Mouse (Mus musculus) heart, embryonic 11.5 days (tissue): ENCODE measurements around the gene Fibcd1. TPM values are rescaled to one million over a fixed set of nuclear protein-coding genes. Genes with fewer than 3 reads are reported as not detected.

Experiments used
- ATAC-seq: fragments of 200-750 bp; cut with Nextera tagmentation; replicated peaks from 2 replicates; pipeline ENCODE4 v1.8.0; 2017; ENCODE audit warnings: moderate library complexity; ENCODE audit not compliant: insufficient number of reproducible peaks, low FRiP score, low TSS enrichment
- H3K27ac ChIP-seq: fragments of 300-500 bp; sonication (generic); 2 replicates; pipeline ENCODE4 v1.5.1; 2014; ENCODE audit warnings: mild to moderate bottlenecking, low read depth, low read length
- H3K27me3 ChIP-seq: fragments of 300-500 bp; sonication (generic); 2 replicates; pipeline ENCODE4 v1.6.1; 2014; ENCODE audit warnings: mild to moderate bottlenecking, low read length, mixed read lengths; ENCODE audit not compliant: control insufficient read depth, insufficient read depth
- H3K36me3 ChIP-seq: fragments of 300-500 bp; sonication (generic); 2 replicates; pipeline ENCODE4 v1.6.1; 2014; ENCODE audit warnings: mild to moderate bottlenecking, low read length, moderate library complexity, mixed read lengths; ENCODE audit not compliant: control insufficient read depth, insufficient read depth
- H3K4me1 ChIP-seq: fragments of 300-500 bp; sonication (generic); 2 replicates; pipeline ENCODE4 v1.6.1; 2014; ENCODE audit warnings: low read length; ENCODE audit not compliant: control insufficient read depth, insufficient read depth
- H3K4me2 ChIP-seq: fragments of 300-500 bp; sonication (generic); 2 replicates; pipeline ENCODE4 v1.6.1; 2014; ENCODE audit warnings: mild to moderate bottlenecking, moderate library complexity
- H3K4me3 ChIP-seq: fragments of 300-500 bp; sonication (generic); 2 replicates; pipeline ENCODE4 v1.5.1; 2014; ENCODE audit warnings: low read depth, low read length
- H3K9ac ChIP-seq: fragments of 300-500 bp; sonication (generic); 2 replicates; pipeline ENCODE4 v1.6.1; 2014; ENCODE audit warnings: mild to moderate bottlenecking, low read depth, low read length, moderate library complexity
- H3K9me3 ChIP-seq: fragments of 300-500 bp; sonication (generic); replicated peaks from 2 replicates; pipeline ENCODE4 v1.6.1; 2016; ENCODE audit warnings: low read length; ENCODE audit not compliant: control insufficient read depth
- WGBS: fragments of 180-500 bp; shearing (Covaris S2); extraction: QIAGEN DNeasy Blood & Tissue Kit; methylation state at CpG from one replicate; pipeline ENCODE4 v1.1.7; 2014; ENCODE audit not compliant: insufficient replicate concordance; 5-methylcytosine and 5-hydroxymethylcytosine counted together
- polyA plus RNA-seq: library from polyadenylated mRNA; unstranded; fragments of >200 nt; fragmentation: Nextera tagmentation; extraction: Ambion mirVana; gene quantifications from 2 replicates; pipeline ENCODE4 v1.2.1, GENCODE M21; 2014

The Fibcd1 gene
- polyA plus RNA-seq, 1 experiment from 2014 or later, result not detected

DNA sequence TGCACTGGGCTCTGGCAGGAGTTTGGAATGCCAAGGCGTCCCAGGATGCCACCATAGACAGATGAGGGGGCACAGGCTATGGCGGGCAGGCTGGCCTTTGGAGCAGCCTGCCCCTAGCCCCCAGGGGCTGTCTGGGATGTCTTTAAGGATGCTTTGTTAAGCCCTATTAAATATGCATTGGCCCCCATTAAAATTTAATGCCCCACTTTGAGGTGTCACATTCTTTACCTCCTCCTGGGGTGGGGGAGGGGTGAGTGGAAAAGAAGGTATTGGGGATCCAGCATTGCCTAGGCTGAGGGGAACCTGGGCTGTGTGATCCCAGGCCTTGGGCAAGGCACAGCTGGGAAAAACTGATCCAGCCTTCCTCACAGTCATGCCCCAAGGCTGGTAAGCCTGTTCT lies 20.0 kb upstream of the Fibcd1 start:
- Histone ChIP-seq H3K4me3 (no peak overlapping the region), H3K9ac (no peak overlapping the region), H3K4me1 (no peaks in the 10 kb centered on the region), H3K27me3 (no peaks in the 10 kb centered on the region), H3K9me3 (no peaks in the 10 kb centered on the region), H3K4me2 (no peak overlapping the region), H3K27ac (no peak overlapping the region), H3K36me3 (no peaks in the 10 kb centered on the region)
- ATAC-seq, result no peak
- 65% methylated on average over 2 of the region's 2 CpGs for WGBS

DNA sequence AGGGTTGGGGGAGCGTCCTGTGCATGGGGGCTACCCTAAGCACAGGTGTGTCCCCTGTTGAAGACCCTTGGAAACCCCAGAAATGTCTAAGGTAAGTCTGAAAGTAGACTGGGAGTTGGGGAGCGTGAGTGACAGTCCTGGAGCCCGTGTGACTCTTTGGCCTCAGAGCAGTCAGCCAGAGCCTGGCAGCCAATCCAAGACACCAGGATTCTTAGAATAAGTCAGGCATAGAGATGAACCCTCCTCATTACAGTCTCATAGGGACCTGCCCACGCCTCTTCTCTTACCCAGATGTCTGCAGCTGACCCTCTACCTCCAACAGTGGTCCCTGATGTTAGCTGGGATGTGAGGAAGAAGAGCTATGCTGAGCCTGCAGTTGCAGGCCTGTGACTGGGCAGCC lies 19.5 kb upstream of the Fibcd1 start:
- Histone ChIP-seq H3K36me3 (no peaks in the 10 kb centered on the region), H3K9ac (no peak overlapping the region), H3K27ac (no peak overlapping the region), H3K4me1 (no peaks in the 10 kb centered on the region), H3K27me3 (peaks cover 2% of the 10 kb centered on the region; the same call in 1 of the 2 replicates), H3K4me2 (no peak overlapping the region), H3K9me3 (no peaks in the 10 kb centered on the region), H3K4me3 (no peak overlapping the region)
- ATAC-seq, result no peak
- 62% methylated on average over 4 of the region's 4 CpGs for WGBS

DNA sequence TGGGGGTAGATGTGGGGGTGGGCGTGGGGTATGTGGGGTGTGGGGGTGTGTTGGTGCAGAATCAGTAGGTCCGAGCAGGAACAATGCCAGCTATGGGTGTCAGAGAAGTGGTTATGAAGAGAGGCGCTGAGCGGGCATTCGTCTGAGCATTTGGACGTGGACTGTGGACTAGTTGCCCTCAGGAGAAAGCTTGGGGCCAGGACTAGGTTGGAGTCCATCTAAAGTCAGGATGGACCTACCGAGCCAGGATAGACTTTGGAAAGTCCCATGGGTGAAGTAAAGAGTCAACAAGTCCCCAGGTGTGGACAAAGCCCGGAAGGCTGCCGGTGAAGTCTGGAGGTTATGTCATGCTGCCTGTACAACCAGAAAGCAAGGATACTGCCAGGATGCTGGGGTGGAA lies 19.1 kb upstream of the Fibcd1 start:
- ATAC-seq, result no peak
- 89% methylated on average over 9 of the region's 9 CpGs for WGBS
- H3K4me2 ChIP-seq, result no peak overlapping the region

DNA sequence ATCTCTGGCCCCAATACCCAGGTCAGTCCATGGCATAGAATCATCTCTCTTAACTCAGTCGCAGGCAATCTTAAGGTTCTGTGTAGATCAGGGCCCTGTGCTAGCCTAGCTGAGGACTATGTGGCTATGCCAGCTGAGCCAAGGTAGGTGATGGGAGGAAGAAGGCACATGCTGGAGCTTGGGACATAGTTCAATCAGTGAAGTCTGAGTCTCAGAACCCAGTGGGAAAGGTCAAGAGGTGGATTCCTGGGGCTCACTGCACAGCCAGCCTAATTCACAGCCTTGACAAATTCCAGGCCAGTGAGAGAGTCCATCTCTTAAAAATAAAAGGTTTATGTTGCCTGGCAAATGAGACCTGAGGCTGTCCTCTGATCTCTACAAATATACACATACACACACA lies 18.0 kb upstream of the Fibcd1 start:
- Histone ChIP-seq H3K9me3 (no peaks in the 10 kb centered on the region), H3K4me3 (no peak overlapping the region), H3K4me2 (no peak overlapping the region), H3K9ac (no peak overlapping the region), H3K27me3 (peaks cover 7% of the 10 kb centered on the region), H3K36me3 (no peaks in the 10 kb centered on the region), H3K27ac (no peak overlapping the region), H3K4me1 (0 out of 2 replicates have a peak, but pooled peaks cover 2% of the 10 kb centered on the region)
- no peak for ATAC-seq
- WGBS, result 89% methylated on average over 1 of the region's 1 CpGs

More for the DNA sequence above, 19.1 kb upstream of the Fibcd1 start:
- H3K36me3 ChIP-seq, result no peaks in the 10 kb centered on the region
- H3K9ac ChIP-seq, result no peak overlapping the region
- no peak overlapping the region for H3K27ac ChIP-seq
- no peak overlapping the region for H3K4me3 ChIP-seq
- no peaks in the 10 kb centered on the region for H3K9me3 ChIP-seq
- H3K27me3 ChIP-seq, result peaks cover 2% of the 10 kb centered on the region; the same call in 1 of the 2 replicates
- no peaks in the 10 kb centered on the region for H3K4me1 ChIP-seq

DNA sequence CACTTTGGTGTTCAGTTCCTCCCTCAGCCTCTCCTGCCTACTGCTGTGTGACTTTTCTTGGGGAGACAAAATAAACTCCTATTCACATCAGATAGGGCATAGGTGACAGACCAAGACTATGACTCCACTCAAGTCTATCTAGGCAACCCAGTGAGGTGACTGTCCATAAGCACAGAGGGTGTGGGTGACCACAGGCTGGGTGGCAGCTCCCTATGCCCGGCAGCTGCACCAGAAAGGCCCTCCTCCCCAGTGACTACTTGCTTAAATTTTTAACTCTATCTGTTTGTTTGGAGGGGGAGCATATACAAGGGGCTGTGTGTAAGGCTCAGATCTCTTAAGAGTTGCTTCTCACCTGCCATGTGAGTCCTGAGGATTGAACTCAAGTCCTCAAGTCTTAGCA lies 17.1 kb upstream of the Fibcd1 start:
- WGBS, result 59% methylated on average over 1 of the region's 1 CpGs
- H3K27ac ChIP-seq, result no peak overlapping the region
- no peak overlapping the region for H3K4me3 ChIP-seq
- H3K27me3 ChIP-seq, result peaks cover 15% of the 10 kb centered on the region
- ATAC-seq, result no peak
- no peak overlapping the region for H3K4me2 ChIP-seq
- H3K9ac ChIP-seq, result no peak overlapping the region
- H3K36me3 ChIP-seq, result no peaks in the 10 kb centered on the region
- no peaks in the 10 kb centered on the region for H3K9me3 ChIP-seq
- 0 out of 2 replicates have a peak, but pooled peaks cover 6% of the 10 kb centered on the region for H3K4me1 ChIP-seq

DNA sequence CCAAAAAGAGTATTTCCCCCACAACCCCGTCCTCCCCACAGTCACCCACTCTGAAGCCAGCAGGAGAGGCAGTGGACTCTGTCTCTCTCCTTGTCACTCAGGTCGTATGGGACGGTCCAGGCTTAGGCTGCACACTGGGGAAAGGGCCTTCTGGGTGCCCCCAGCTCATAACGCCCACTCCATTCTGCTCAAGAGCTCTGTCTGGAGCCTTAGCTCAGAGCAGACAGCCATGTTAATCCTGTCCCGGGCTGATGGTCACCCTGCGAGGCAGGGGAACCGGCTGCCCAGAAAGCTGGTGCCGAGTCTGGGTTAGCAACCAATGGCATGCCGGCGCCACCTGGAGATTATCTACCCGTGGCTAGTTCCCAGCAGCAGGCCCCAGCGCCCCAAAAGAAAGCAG lies 12.7 kb upstream of the Fibcd1 start:
- peaks cover 18% of the 10 kb centered on the region for H3K27me3 ChIP-seq
- ATAC-seq, result no peak
- peaks cover 9% of the 10 kb centered on the region; the same call in 1 of the 2 replicates for H3K4me1 ChIP-seq
- H3K4me2 ChIP-seq, result no peak overlapping the region
- no peaks in the 10 kb centered on the region for H3K9me3 ChIP-seq
- no peak overlapping the region for H3K4me3 ChIP-seq
- 12% methylated on average over 12 of the region's 12 CpGs for WGBS
- H3K9ac ChIP-seq, result no peak overlapping the region
- no peak overlapping the region for H3K27ac ChIP-seq
- no peaks in the 10 kb centered on the region for H3K36me3 ChIP-seq

DNA sequence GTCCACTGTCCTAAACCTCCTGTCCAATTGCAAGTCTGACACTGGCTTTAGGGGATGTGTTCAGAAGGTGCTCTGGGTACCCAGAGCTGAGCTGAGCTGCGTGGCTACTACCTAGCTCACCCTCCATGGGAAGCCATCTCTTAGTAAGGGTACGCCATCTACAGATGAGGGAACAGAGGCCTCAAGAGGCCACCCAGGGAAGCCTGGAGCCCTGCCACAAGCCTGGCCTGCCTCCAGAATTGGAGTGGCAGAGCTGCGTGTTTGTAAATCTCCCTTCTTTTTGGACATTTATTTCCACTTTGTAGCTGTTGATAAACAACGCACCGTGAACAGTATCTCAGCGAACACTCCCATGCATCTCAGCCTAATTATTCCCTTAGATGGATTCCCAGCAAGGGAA lies 11.4 kb upstream of the Fibcd1 start:
- H3K9me3 ChIP-seq, result no peaks in the 10 kb centered on the region
- peaks cover 18% of the 10 kb centered on the region for H3K27me3 ChIP-seq
- ATAC-seq, result no peak
- H3K4me3 ChIP-seq, result no peak overlapping the region
- 75% methylated on average over 6 of the region's 6 CpGs for WGBS
- H3K27ac ChIP-seq, result no peak overlapping the region
- no peak overlapping the region for H3K9ac ChIP-seq
- H3K4me2 ChIP-seq, result no peak overlapping the region
- H3K4me1 ChIP-seq, result peaks cover 9% of the 10 kb centered on the region; the same call in 1 of the 2 replicates
- no peaks in the 10 kb centered on the region for H3K36me3 ChIP-seq

DNA sequence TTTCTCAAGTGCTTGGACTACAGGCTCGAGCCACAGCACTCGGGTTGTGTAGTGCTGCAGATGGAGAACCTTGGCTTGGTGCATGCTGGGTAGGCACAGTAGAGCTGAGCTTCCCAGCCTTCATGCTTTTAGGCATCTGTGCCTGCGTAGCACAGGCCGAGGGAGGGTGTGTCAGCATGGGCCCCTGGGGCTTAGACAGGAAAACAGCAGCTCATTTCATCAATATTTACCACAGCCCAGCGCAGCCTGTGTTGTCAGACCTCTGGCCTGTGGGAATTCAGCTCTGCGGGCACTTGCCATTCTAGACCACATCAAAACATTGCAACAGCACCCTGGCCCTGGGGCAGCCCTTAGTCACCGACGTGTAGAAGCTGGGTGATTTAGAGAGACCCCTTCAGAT lies 10.2 kb upstream of the Fibcd1 start:
- 76% methylated on average over 8 of the region's 8 CpGs for WGBS
- peaks cover 18% of the 10 kb centered on the region for H3K27me3 ChIP-seq
- ATAC-seq, result no peak

DNA sequence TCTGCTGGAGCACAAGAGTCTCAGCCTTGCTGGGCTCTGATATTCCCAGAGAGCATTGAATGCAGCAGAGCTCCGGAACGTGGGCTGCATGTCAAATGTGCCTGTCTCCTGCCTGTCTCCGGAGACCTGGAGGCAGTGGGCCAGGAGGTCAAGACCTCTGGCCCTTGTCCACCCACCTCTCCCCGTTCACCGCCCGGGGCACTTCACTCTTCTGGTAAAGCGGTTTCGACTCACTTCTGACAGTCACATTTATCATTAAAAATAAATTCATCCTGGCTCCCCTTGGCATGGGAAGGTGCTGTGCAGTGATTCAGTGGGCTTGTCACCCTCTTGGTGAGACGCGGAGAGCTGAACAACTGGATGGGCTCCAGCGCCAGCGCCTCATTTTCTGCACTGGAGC lies 4.3 kb upstream of the Fibcd1 start:
- Histone ChIP-seq H3K9ac (no peak overlapping the region), H3K9me3 (no peaks in the 10 kb centered on the region), H3K4me3 (no peak overlapping the region), H3K4me2 (no peak overlapping the region), H3K27ac (no peak overlapping the region), H3K36me3 (no peaks in the 10 kb centered on the region), H3K27me3 (peaks cover 29% of the 10 kb centered on the region), H3K4me1 (peaks cover 16% of the 10 kb centered on the region)
- WGBS, result 58% methylated on average over 12 of the region's 12 CpGs
- ATAC-seq, result no peak

More for the DNA sequence above, 10.2 kb upstream of the Fibcd1 start:
- H3K4me1 ChIP-seq, result peaks cover 9% of the 10 kb centered on the region; the same call in 1 of the 2 replicates
- H3K36me3 ChIP-seq, result no peaks in the 10 kb centered on the region
- H3K4me2 ChIP-seq, result no peak overlapping the region
- H3K9me3 ChIP-seq, result no peaks in the 10 kb centered on the region
- no peak overlapping the region for H3K27ac ChIP-seq
- H3K9ac ChIP-seq, result no peak overlapping the region
- H3K4me3 ChIP-seq, result no peak overlapping the region
